Mouse (Mus musculus): ENCODE data around the gene Olfr910. TPM values are rescaled to one million over a fixed set of nuclear protein-coding genes. Genes with fewer than 3 reads are reported as not detected.

Gene Olfr910
- not detected for total RNA-seq (2021)

DNA sequence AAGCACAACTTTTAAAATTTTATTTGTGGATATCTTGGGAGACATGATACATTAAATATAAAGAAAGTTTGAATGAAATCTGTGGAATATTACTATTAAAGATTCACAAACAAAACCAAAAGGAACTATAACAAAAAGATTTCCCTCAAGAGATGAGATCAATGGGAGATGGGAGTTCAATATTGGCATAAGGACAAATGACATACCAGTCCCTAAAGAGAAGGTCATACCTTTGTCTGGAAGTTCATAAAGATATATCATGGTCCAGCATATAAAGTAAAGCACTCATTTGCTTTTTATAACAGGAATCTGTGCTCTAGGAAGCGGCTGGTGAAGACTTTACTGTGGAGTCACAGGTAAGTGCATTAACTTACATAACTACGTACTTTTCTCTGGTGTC lies at the start of gene Olfr910:
Gene Olfr910, plus strand, starts transcription at position 301 of the 400 bp plus-strand sequence.
- intact Hi-C loops (cut with DNase I), result no loop called here

DNA sequence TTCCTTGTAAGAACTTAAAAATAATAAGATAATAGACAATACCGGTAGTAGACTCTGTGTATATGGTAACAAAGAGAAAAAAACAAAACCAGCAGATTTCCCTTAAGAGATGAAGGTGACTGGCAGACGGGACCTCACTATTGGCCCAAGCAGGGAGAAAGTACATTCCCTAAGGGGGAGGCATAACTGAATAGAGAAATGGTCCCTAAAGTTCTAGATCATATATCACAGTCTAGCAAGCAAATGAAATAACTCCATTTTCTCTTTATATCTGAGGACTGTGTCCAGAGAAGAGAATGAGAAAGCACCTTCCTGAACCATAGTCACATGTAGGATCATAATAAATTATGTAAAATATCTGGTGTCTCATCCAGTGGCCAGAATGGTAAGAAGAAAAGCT lies 42.1 kb upstream of the Olfr910 start, which contains the start of gene Olfr907:
Gene Olfr907, plus strand, starts transcription at position 301 of the 400 bp plus-strand sequence.
- intact Hi-C loops (cut with DNase I), result no loop called here
- no peak for DNase-seq

More for the DNA sequence above, at the start of gene Olfr910:
- DNase-seq, result no peak

DNA sequence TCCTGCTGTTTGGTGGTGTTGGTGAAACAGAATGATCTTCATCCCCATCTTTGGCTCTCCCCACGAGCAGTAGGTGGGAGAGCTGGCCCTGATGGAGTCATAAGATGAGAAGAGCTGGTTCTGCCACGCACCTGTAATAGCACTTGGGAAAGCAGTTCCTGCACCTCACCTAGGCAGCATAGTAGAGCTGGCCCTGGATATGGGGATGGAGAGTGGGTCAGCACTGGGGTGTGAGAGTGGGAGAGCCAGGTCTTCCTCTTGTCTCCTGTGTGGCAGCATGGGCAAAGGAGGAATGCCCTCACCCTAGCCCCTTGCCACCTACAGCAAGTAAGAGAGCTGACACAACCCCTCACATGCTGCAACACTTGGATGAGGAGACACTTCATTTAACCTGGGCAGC lies 25.3 kb upstream of the Olfr910 start:
- no peak for DNase-seq
- intact Hi-C loops (cut with DNase I), result no loop called here

DNA sequence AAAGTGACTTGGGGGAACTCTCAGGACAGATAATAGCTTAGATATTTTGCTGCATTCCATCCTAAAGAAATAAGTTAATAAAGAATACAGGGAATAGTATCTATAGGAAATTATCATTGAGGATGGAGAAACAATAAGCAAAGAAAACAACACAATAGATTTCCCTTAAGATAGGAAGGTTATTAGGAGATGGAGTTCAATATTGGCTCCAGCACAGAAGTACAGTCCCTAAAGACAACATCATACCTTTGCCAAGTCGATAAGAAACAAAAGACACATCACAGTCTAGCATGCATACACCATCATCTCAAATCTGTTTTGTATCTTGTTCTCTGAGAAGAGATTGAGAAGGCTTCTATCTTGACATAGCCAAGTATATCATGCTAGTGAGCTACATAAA lies 16.4 kb upstream of the Olfr910 start, which contains the start of gene Olfr911-ps1:
Gene Olfr911-ps1, plus strand, starts transcription at position 301 of the 400 bp plus-strand sequence.
- intact Hi-C loops (cut with DNase I), result no loop called here

GRCm38 (mm10) chr9:38579878-38580277 lies 42.2 kb downstream of the Olfr910 start, which contains the start of gene Olfr912:
TSS of gene Olfr912 (plus strand) at chr9:38580178.
- intact Hi-C loops (cut with DNase I), result no loop called here
- no peak for DNase-seq

More for the DNA sequence above, 16.4 kb upstream of the Olfr910 start, which contains the start of gene Olfr911-ps1:
- DNase-seq, result no peak

Other genes starting within 250 kb of the Olfr910 start
- not detected for gene Olfr896-ps1, start 246.7 kb upstream of the Olfr910 start, total RNA-seq (2021)
- gene Olfr25, start 208.8 kb upstream of the Olfr910 start, total RNA-seq (2021), result not detected
- not detected for gene Olfr898, start 189.4 kb upstream of the Olfr910 start, total RNA-seq (2021)
- not detected for gene Olfr250, start 171.0 kb upstream of the Olfr910 start, total RNA-seq (2021)
- gene Olfr251, start 160.8 kb upstream of the Olfr910 start, total RNA-seq (2021), result not detected
- gene Olfr147, start 136.2 kb upstream of the Olfr910 start, total RNA-seq (2021), result not detected
- gene Olfr901, start 108.4 kb upstream of the Olfr910 start, total RNA-seq (2021), result not detected
- not detected for gene Olfr902, start 90.2 kb upstream of the Olfr910 start, total RNA-seq (2021)
- gene Olfr904, start 74.7 kb upstream of the Olfr910 start, total RNA-seq (2021), result not detected
- not detected for gene Olfr905, start 66.7 kb upstream of the Olfr910 start, total RNA-seq (2021)
- gene Olfr906, start 50.8 kb upstream of the Olfr910 start, total RNA-seq (2021), result not detected
- gene Olfr907, start 42.0 kb upstream of the Olfr910 start, total RNA-seq (2021), result not detected
- gene Olfr911-ps1, start 16.3 kb upstream of the Olfr910 start, total RNA-seq (2021), result not detected
- gene Olfr912, start 42.3 kb downstream of the Olfr910 start, total RNA-seq (2021), result not detected
- not detected for gene Olfr913, start 54.9 kb downstream of the Olfr910 start, total RNA-seq (2021)
- not detected for gene Olfr914, start 67.3 kb downstream of the Olfr910 start, total RNA-seq (2021)
- not detected for gene Olfr916, start 122.0 kb downstream of the Olfr910 start, total RNA-seq (2021)
- gene Olfr917, start 128.0 kb downstream of the Olfr910 start, total RNA-seq (2021), result not detected
- not detected for gene Olfr918, start 136.8 kb downstream of the Olfr910 start, total RNA-seq (2021)
- not detected for gene Olfr919, start 165.8 kb downstream of the Olfr910 start, total RNA-seq (2021)
- 1 to 10 TPM; 6.6 to 7.6 TPM for gene Vwa5a, start 180.4 kb downstream of the Olfr910 start, total RNA-seq (2021)
- gene Olfr920, start 214.4 kb downstream of the Olfr910 start, total RNA-seq (2021), result under 1 TPM in 1 of 2 experiments, not detected in 1; 0.06 TPM
- gene Olfr921, start 235.2 kb downstream of the Olfr910 start, total RNA-seq (2021), result not detected

Measured in left cerebral cortex, postnatal 4 days (tissue).